Mouse (Mus musculus): ENCODE measurements around the gene Psmc5.

GRCm38 (mm10) chr11:106286206-106286605 lies 30.3 kb downstream of the Psmc5 start:
- TF ChIP-seq CTCF (IDR thresholded peaks at IDR 0.05; ENCODE audit: insufficient read depth, low read depth, low read length) (no peak), POLR2A (IDR thresholded peaks at IDR 0.05; ENCODE audit: insufficient read depth, low read depth, low read length) (no peak)

All from olfactory bulb, adult 2 months (tissue).